In the genomic region with DNA sequence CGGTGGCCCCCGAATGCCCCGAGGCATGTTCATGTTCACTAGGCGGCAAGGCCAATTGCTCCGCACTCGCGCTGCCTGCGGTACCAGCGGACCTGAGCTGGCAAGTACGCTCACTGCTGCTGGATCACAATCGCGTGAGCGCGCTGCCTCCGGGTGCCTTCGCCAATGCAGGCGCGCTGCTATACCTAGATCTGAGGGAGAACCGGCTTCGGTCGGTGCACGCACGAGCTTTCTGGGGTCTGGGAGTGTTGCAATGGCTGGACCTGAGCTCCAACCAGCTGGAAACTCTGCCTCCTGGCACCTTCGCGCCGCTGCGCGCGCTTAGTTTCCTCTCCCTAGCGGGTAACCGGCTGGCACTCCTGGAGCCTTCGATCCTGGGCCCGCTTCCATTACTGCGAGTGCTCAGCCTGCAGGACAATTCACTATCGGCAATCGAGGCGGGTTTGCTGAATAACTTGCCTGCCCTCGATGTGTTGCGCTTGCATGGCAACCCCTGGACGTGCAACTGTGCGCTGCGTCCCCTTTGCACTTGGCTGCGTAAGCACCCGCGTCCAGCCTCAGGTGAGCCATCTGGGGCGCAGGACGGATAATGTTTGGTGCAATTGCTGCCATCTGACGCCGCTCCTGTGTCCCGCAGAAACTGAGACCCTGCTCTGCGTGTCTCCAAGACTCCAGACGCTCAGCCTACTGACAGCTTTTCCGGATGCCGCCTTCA, we compare ENCODE assay signal across 8 mouse cellular contexts. TPM values are rescaled to one million over a fixed set of nuclear protein-coding genes. Genes with fewer than 3 reads are reported as not detected.
DNase-seq lines count a peak whose midpoint lies in the region; ATAC-seq and TF ChIP-seq lines count a peak whose summit lies in the region.

No protein-coding gene starts in this region.

- WGBS in heart, embryonic 14.5 days: 2% methylated on average over 54 of the region's 54 CpGs
- 2% methylated on average over 54 of the region's 54 CpGs for WGBS in forebrain, embryonic 16.5 days
- 1% methylated on average over 54 of the region's 54 CpGs for WGBS in midbrain, postnatal 0 days

- H3K4me3 ChIP-seq in heart, embryonic 14.5 days (ENCODE audit: control insufficient read depth in 1 of 2, insufficient read depth in 1 of 2, low read depth in 1 of 2, low read length in 2 of 2): peak overlapping the region; percentile 14 to 19; a peak in 3 of 4 replicates
- peak overlapping the region; percentile 25 for H3K4me3 ChIP-seq in forebrain, embryonic 16.5 days (replicated peaks; ENCODE audit: low read length)
- peak overlapping the region; percentile 8; the same call in 1 of the 2 replicates for H3K4me3 ChIP-seq in layer of hippocampus, adult 2 months
- peak overlapping the region; percentile 18 for H3K4me3 ChIP-seq in midbrain, postnatal 0 days (ENCODE audit: low read depth, low read length)

- no peak for TF ChIP-seq CTCF in layer of hippocampus, adult 2 months (conservative IDR thresholded peaks at IDR 0.05)
- no peak for TF ChIP-seq CTCF in midbrain, postnatal 0 days (IDR thresholded peaks at IDR 0.05)

- H3K27ac ChIP-seq in heart, embryonic 14.5 days (replicated peaks in 1 of 2; ENCODE audit: control insufficient read depth in 1 of 2, insufficient read depth in 1 of 2, low read depth in 2 of 2, low read length in 2 of 2): no peak overlapping the region
- H3K27ac ChIP-seq in forebrain, embryonic 16.5 days (ENCODE audit: low read length): no peak overlapping the region
- H3K27ac ChIP-seq in layer of hippocampus, adult 2 months: peak overlapping the region; percentile 92
- no peak overlapping the region for H3K27ac ChIP-seq in midbrain, postnatal 0 days (ENCODE audit: low read depth, low read length)

- peaks cover 74% of the 10 kb centered on the region for H3K27me3 ChIP-seq in heart, embryonic 14.5 days (ENCODE audit: control insufficient read depth, insufficient read depth, low read length)
- peaks cover 52% of the 10 kb centered on the region for H3K27me3 ChIP-seq in forebrain, embryonic 16.5 days (replicated peaks; ENCODE audit: control insufficient read depth, insufficient read depth, low read length)
- H3K27me3 ChIP-seq in midbrain, postnatal 0 days (ENCODE audit: insufficient read depth, low read length): peaks cover 45% of the 10 kb centered on the region

- peaks cover 0 to 16% of the 10 kb centered on the region in 2 experiments; a peak in 3 of 4 replicates for H3K4me1 ChIP-seq in heart, embryonic 14.5 days (ENCODE audit: control insufficient read depth in 2 of 2, insufficient read depth in 2 of 2, low read length in 2 of 2)
- peaks cover 28% of the 10 kb centered on the region for H3K4me1 ChIP-seq in forebrain, embryonic 16.5 days (replicated peaks; ENCODE audit: control insufficient read depth, insufficient read depth, low read length)
- H3K4me1 ChIP-seq in midbrain, postnatal 0 days (ENCODE audit: insufficient read depth, low read length): peaks cover 11% of the 10 kb centered on the region; the same call in 1 of the 2 replicates

- peaks cover 13% of the 10 kb centered on the region for H3K36me3 ChIP-seq in heart, embryonic 14.5 days (ENCODE audit: control insufficient read depth, insufficient read depth, low read length)
- H3K36me3 ChIP-seq in forebrain, embryonic 16.5 days (ENCODE audit: control insufficient read depth, insufficient read depth): peaks cover 7% of the 10 kb centered on the region; the same call in 1 of the 2 replicates
- H3K36me3 ChIP-seq in midbrain, postnatal 0 days (ENCODE audit: insufficient read depth, low read length): peaks cover 29% of the 10 kb centered on the region

- H3K9ac ChIP-seq in heart, embryonic 14.5 days (ENCODE audit: low read length): no peak overlapping the region
- peak overlapping the region; percentile 35; the same call in 1 of the 2 replicates for H3K9ac ChIP-seq in forebrain, embryonic 16.5 days (replicated peaks; ENCODE audit: low read depth, low read length)
- peak overlapping the region; percentile 1; the same call in 1 of the 2 replicates for H3K9ac ChIP-seq in midbrain, postnatal 0 days (replicated peaks; ENCODE audit: low read length, poor library complexity, severe bottlenecking)

- H3K4me2 ChIP-seq in heart, embryonic 14.5 days (ENCODE audit: low read length): peak overlapping the region; percentile 47
- peak overlapping the region; percentile 49 for H3K4me2 ChIP-seq in forebrain, embryonic 16.5 days (ENCODE audit: low read length)
- H3K4me2 ChIP-seq in midbrain, postnatal 0 days (ENCODE audit: low read depth, low read length, poor library complexity, severe bottlenecking): peak overlapping the region; percentile 50

- no peak for DNase-seq in heart, adult 8-10 months (ENCODE audit: low spot score)
- DNase-seq in brain, adult 2 months (ENCODE audit: low read depth, low spot score): peak; percentile 86
- peak; percentile 35 to 61 for DNase-seq in layer of hippocampus, adult 2 months (ENCODE audit: low spot score in 2 of 2)
- peak; percentile 54 for DNase-seq in midbrain, postnatal 0 days (ENCODE audit: low spot score)
- no peak for DNase-seq in natural killer cell, adult 2 months (ENCODE audit: low spot score in 2 of 2)
- DNase-seq in spleen, adult 18-20 months: no peak

- ATAC-seq in heart, embryonic 14.5 days (ENCODE audit: insufficient number of reproducible peaks, insufficient read depth, low FRiP score, low read depth): no peak
- peak; percentile 38; the same call in 1 of the 2 replicates for ATAC-seq in forebrain, embryonic 16.5 days
- peak; percentile 12; the same call in 1 of the 2 replicates for ATAC-seq in midbrain, postnatal 0 days (ENCODE audit: low FRiP score)

- no peaks in the 10 kb centered on the region for H3K9me3 ChIP-seq in heart, embryonic 14.5 days (ENCODE audit: control insufficient read depth, low read length)
- H3K9me3 ChIP-seq in forebrain, embryonic 16.5 days (ENCODE audit: control insufficient read depth, low read length): no peaks in the 10 kb centered on the region
- H3K9me3 ChIP-seq in midbrain, postnatal 0 days (ENCODE audit: low read length): no peaks in the 10 kb centered on the region

RNA-seq across cellular contexts. Expression of a gene that starts 0.5 kb away (rescaled TPM):
- not detected in 2 replicates for polyA plus RNA-seq in heart, embryonic 14.5 days (2014; fragmentation: Nextera tagmentation; extraction: Ambion mirVana)
- not detected for total RNA-seq in heart, adult 8-10 months (2022)
- polyA plus RNA-seq in forebrain, embryonic 16.5 days (2015; fragmentation: Nextera tagmentation; extraction: Ambion mirVana): 0.21 TPM in 1 of 2 replicates, not detected in the other
- total RNA-seq in layer of hippocampus, adult 2 months (2021): not detected
- total RNA-seq in midbrain, postnatal 0 days (2014; rRNA removed): not detected in 2 replicates
- polyA plus RNA-seq in midbrain, postnatal 0 days (2015; fragmentation: Nextera tagmentation; extraction: Ambion mirVana): 0.23 and 0.26 TPM in 2 replicates

RNA-seq across cellular contexts. Expression of a gene that starts 2.3 kb away (rescaled TPM):
- polyA plus RNA-seq in heart, embryonic 14.5 days (2014; fragmentation: Nextera tagmentation; extraction: Ambion mirVana): not detected in 2 replicates
- not detected for total RNA-seq in heart, adult 8-10 months (2022)
- not detected in 2 replicates for polyA plus RNA-seq in forebrain, embryonic 16.5 days (2015; fragmentation: Nextera tagmentation; extraction: Ambion mirVana)
- not detected for total RNA-seq in layer of hippocampus, adult 2 months (2021)
- total RNA-seq in midbrain, postnatal 0 days (2014; rRNA removed): not detected in 2 replicates
- not detected in 2 replicates for polyA plus RNA-seq in midbrain, postnatal 0 days (2015; fragmentation: Nextera tagmentation; extraction: Ambion mirVana)

RNA-seq across cellular contexts. Expression of a gene that starts 18.0 kb away (rescaled TPM):
- polyA plus RNA-seq in heart, embryonic 14.5 days (2014; fragmentation: Nextera tagmentation; extraction: Ambion mirVana): 70.2 and 71.3 TPM in 2 replicates
- total RNA-seq in heart, adult 8-10 months (2022): 10 to 100 TPM; 36.8 to 39.8 (median 37.6) TPM
- polyA plus RNA-seq in forebrain, embryonic 16.5 days (2015; fragmentation: Nextera tagmentation; extraction: Ambion mirVana): 150 and 159 TPM in 2 replicates
- 10 to 100 TPM; 84.6 to 84.7 TPM for total RNA-seq in layer of hippocampus, adult 2 months (2021)
- 35.0 and 39.3 TPM in 2 replicates for total RNA-seq in midbrain, postnatal 0 days (2014; rRNA removed)
- 103 and 107 TPM in 2 replicates for polyA plus RNA-seq in midbrain, postnatal 0 days (2015; fragmentation: Nextera tagmentation; extraction: Ambion mirVana)

RNA-seq across cellular contexts. Expression of a gene that starts 18.0 kb away (rescaled TPM):
- polyA plus RNA-seq in heart, embryonic 14.5 days (2014; fragmentation: Nextera tagmentation; extraction: Ambion mirVana): 150 and 163 TPM in 2 replicates
- total RNA-seq in heart, adult 8-10 months (2022): 10 to 100 TPM; 39.5 to 47.1 (median 40.1) TPM
- polyA plus RNA-seq in forebrain, embryonic 16.5 days (2015; fragmentation: Nextera tagmentation; extraction: Ambion mirVana): 199 and 204 TPM in 2 replicates
- 10 to 100 TPM; 64.5 to 69.3 TPM for total RNA-seq in layer of hippocampus, adult 2 months (2021)
- 71.7 and 83.9 TPM in 2 replicates for total RNA-seq in midbrain, postnatal 0 days (2014; rRNA removed)
- polyA plus RNA-seq in midbrain, postnatal 0 days (2015; fragmentation: Nextera tagmentation; extraction: Ambion mirVana): 158 and 172 TPM in 2 replicates

RNA-seq across cellular contexts. Expression of a gene that starts 27.8 kb away (rescaled TPM):
- polyA plus RNA-seq in heart, embryonic 14.5 days (2014; fragmentation: Nextera tagmentation; extraction: Ambion mirVana): 2.3 and 3.1 TPM in 2 replicates
- 1 to 10 TPM; 4.0 to 8.6 (median 6.7) TPM for total RNA-seq in heart, adult 8-10 months (2022)
- 14.8 and 16.4 TPM in 2 replicates for polyA plus RNA-seq in forebrain, embryonic 16.5 days (2015; fragmentation: Nextera tagmentation; extraction: Ambion mirVana)
- total RNA-seq in layer of hippocampus, adult 2 months (2021): 10 to 100 TPM; 21.5 to 23.8 TPM
- total RNA-seq in midbrain, postnatal 0 days (2014; rRNA removed): 23.7 and 45.5 TPM in 2 replicates
- 17.8 and 18.1 TPM in 2 replicates for polyA plus RNA-seq in midbrain, postnatal 0 days (2015; fragmentation: Nextera tagmentation; extraction: Ambion mirVana)

Comparison
In these comparisons a context has a peak if more than half of its experiments do, and no peak if none do; other contexts are left out.
1. DNase-seq: peak in brain, adult 2 months (single experiment), layer of hippocampus, adult 2 months (2 of 2) and midbrain, postnatal 0 days (single experiment); none in heart, adult 8-10 months (single experiment), natural killer cell, adult 2 months (0 of 2) and spleen, adult 18-20 months (0 of 2).
2. Peak in every context shown above with its lines, with median percentiles within 50 percentile points of each other: H3K4me2 ChIP-seq and H3K4me3 ChIP-seq.